Mouse (Mus musculus) testis, postnatal 14 days (tissue): Measurements from ENCODE around the gene Ndufb6.
A peak's percentile ranks its signal among the peaks of the same experiment; 100 is the strongest.

Experiments
- DNase-seq: peaks from one replicate; pipeline ENCODE4 v3.0.0; 2021; ENCODE audit warnings: low spot score

Gene Ndufb6

GRCm38 (mm10) chr4:40254385-40255103 lies 24.7 kb downstream of the Ndufb6 start:
- DNase-seq: no peak

GRCm38 (mm10) chr4:40253766-40254165 lies 25.5 kb downstream of the Ndufb6 start:
- DNase-seq: no peak

- DNase-seq: no peak
Observed at GRCm38 (mm10) chr4:40250984-40251383, 28.2 kb downstream of the Ndufb6 start.

GRCm38 (mm10) chr4:40244035-40244434 lies 35.2 kb downstream of the Ndufb6 start:
- no peak for DNase-seq

- no peak for DNase-seq
Observed at GRCm38 (mm10) chr4:40243006-40243405, 36.2 kb downstream of the Ndufb6 start.

- DNase-seq: no peak
Observed at GRCm38 (mm10) chr4:40241928-40242327, 37.3 kb downstream of the Ndufb6 start.

GRCm38 (mm10) chr4:40240272-40240744 lies 38.9 kb downstream of the Ndufb6 start:
- DNase-seq: no peak

GRCm38 (mm10) chr4:40239409-40240271 lies 39.6 kb downstream of the Ndufb6 start, which contains the start of gene Ddx58:
Gene Ddx58 (minus strand): TSS chr4:40239828.
- no peak for DNase-seq

- DNase-seq: peak; percentile 39
Observed at GRCm38 (mm10) chr4:40238483-40239408, 40.5 kb downstream of the Ndufb6 start.

GRCm38 (mm10) chr4:40236829-40237228 lies 42.4 kb downstream of the Ndufb6 start:
- DNase-seq: no peak

GRCm38 (mm10) chr4:40234256-40234655 lies 45.0 kb downstream of the Ndufb6 start:
- no peak for DNase-seq

GRCm38 (mm10) chr4:40233062-40233664 lies 46.1 kb downstream of the Ndufb6 start:
- DNase-seq: no peak

- DNase-seq: no peak
Observed at GRCm38 (mm10) chr4:40229723-40230122, 49.5 kb downstream of the Ndufb6 start.

GRCm38 (mm10) chr4:40227886-40228285 lies 51.3 kb downstream of the Ndufb6 start:
- DNase-seq: no peak

GRCm38 (mm10) chr4:40227131-40227530 lies 52.1 kb downstream of the Ndufb6 start:
- no peak for DNase-seq

- DNase-seq: no peak
Observed at GRCm38 (mm10) chr4:40226095-40226494, 53.1 kb downstream of the Ndufb6 start.

- DNase-seq: no peak
Observed at GRCm38 (mm10) chr4:40221876-40222585, 57.2 kb downstream of the Ndufb6 start.

- DNase-seq: no peak
Observed at GRCm38 (mm10) chr4:40221004-40221760, 58.0 kb downstream of the Ndufb6 start.
